Mouse (Mus musculus): Measurements from ENCODE around the gene E130308A19Rik.

E130308A19Rik gene

DNA sequence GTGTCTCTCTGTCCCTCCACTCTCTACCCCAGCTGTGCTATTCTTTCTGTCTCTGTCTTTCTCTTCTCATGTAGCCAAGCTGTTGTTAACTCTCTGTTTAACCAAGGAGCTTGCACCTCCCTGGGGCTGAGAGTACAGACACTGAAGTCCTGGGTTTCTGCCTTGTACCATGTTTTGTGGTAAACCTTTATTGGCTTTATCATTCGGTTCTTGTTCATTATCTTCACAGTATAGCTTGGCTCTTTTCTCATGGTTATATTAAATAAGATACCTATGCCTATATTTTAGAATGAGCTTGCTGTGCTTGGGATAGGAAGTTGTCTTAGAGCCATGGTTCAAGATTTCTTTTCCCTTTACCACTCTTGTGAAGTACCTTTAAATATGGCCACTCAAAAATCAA is 8.5 kb downstream of the E130308A19Rik start:
- in situ Hi-C loops (cut with MboI; ENCODE audit: unreplicated experiment in 2 of 2) = no loop called here

DNA sequence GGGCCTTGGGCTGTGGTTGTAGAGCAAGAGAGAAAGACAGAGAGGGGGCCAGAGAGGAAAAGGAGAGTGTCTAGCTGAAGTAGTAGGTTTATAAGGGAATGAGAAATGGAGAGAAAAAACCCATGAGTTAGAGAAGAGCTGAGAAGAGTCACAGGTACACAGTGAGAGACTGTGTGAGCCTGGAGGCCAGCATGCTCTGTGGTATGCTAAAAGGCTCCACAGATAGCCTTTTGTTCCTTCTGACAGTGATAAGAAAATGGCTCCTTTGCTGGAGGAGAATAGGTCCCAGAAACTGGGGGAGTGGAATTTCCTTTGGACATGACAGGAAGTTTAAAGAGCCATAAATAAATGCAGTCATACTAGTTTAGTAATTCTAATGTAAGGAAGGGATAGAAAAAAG is 13.2 kb downstream of the E130308A19Rik start:
- in situ Hi-C loops (cut with MboI; ENCODE audit: unreplicated experiment in 2 of 2) = loop anchor here in 1 of 2 experiments (5.0 kb wide), 1 partner anchor 38 kb away; no protein-coding TSS in a partner anchor

DNA sequence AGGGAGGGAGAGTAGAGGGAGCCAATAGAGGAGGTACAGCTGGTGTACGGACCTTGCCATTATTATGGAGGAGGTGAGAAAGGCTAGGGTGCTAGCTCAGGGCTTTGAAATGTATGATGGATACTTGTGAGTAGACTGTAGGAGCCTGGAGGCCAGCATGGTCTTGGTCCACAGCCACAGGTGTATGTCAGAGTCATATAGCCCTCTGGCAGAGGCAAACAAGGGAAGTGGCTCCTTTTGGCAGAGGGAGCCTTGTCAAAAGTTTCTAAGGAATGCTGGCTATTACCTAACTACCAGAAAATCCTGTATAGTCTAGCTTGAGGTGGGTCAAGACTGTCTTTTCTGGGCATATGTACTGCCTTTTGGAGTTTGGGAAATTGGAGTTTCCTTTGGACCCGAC is 14.7 kb downstream of the E130308A19Rik start:
- in situ Hi-C loops (cut with MboI; ENCODE audit: unreplicated experiment in 2 of 2) = no loop called here

DNA sequence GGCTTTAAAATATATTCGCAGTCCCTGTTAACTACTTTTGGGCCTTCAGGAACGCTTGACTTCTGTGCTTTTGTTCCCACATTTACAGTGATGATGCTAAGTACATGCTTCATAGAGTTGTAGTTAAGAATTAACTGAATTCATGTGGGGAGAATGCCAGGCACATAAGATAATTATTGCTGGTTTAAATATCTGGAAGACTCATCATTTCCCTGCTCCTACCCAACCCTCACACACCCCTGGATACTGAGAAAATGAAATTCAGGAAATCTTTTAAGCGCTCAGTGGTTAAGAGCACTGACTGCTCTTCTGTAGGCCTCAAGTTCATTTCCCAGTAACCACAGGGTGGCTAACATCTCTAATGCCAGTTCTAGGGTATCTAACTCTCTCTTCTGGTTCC is 16.0 kb downstream of the E130308A19Rik start:
- in situ Hi-C loops (cut with MboI; ENCODE audit: unreplicated experiment in 2 of 2) = no loop called here

DNA sequence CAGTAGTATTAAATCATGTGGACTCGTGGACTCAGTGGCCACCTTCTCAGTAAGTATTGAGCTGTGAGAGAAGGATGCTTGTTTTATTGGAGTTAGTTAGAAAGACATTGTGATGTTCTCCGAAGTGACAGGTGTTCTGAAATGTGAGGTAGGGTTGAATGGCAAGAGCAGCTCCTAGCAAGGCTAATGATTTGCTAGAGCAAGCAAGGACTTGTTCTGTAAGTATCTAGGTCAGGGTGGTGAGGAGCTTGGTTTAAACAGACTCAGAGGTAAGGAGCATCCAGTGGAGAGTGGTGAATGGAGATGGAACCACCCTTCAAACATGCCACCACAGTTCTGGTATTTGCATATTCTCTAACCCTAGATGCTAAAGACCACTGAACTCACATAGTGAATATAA is 16.6 kb downstream of the E130308A19Rik start:
- in situ Hi-C loops (cut with MboI; ENCODE audit: unreplicated experiment in 2 of 2) = no loop called here

DNA sequence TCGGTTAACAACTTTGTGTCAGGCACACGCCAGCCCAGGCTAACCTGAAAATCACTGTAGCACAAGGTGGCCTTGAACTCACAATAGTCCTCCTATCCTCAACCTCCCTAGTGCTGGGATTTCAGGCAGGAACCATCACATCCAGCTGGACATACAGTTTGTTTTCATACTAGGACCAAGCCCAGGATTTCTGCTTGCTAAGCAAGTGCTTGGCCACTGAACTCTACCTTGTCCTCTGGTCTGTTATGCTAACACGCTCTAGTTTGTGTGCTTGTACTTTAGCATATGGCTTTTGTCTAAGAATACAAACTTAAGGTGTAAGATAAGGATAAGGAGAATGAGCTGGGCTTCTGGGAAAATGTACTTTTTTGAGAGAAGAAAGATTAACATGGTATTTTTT is 18.4 kb downstream of the E130308A19Rik start:
- in situ Hi-C loops (cut with MboI; ENCODE audit: unreplicated experiment in 2 of 2) = no loop called here

DNA sequence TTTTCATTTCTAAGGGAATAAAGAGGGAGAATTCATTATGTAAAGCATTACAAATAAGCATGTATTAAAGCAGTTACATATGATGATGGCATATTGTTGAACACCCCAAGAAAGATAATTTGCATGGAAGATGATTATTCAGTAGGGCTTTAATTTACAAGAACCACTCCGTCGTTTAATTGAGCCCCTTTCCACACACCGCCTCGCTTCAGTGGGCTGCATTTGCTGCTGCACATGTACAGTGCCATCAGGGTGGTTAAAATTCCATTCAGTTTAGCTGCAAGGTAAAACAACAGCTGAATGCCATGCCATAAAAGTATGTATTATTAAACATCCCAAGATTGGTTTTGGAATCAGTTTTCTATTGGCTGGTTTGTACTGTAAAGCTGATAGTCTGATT is 19.0 kb downstream of the E130308A19Rik start:
- in situ Hi-C loops (cut with MboI; ENCODE audit: unreplicated experiment in 2 of 2) = no loop called here

DNA sequence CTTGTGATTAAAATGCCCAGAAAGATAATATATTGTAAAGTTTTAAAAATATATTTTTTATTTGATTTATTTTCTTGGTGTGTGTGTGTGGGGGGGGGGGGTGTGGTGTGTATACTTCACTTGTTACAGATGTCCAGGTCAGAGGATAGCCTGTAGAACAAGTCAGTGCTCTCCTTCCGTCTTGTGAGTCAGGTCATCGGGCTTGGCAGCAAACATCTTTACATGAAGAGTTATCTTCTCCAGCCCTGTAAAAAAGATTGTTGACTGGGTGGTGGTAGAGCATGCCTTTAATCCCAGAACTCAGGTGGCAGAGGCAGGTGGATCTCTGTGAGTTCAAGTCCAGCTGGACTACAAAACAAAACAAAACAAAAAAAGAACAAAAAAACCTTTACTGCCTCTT is 19.6 kb downstream of the E130308A19Rik start:
- in situ Hi-C loops (cut with MboI; ENCODE audit: unreplicated experiment in 2 of 2) = no loop called here

DNA sequence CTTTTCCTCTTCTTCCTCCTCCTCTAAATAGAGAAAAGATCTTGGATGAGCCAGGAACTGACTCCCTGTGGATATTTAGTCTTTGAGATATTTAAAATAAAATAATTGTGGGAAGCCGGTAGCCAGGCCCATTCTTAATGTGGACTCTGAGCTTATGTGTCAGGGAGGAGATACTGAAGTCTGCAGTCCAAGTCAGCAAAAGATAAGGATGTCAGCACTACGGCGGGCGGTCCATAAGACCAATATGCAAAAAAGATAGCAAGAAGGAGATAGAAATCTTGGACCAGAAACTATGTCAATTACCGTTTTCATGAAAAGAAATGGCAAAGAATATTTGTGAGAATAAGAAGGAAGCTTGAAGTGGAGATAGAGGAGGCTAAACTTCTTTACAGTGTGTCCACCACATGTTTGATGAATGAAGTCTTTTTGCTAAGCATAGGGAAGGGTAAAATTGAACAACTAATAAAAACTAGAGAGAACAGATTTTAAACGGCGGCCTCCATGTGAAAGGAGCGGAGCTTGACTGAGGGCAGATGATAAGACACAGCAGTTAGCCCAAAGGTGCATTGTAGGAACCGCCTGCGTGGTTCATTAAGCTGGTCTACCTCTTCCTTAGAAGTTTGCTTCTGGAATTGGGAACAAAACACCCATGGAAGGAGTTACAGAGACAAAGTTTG is 20.1 kb downstream of the E130308A19Rik start:
- in situ Hi-C loops (cut with MboI; ENCODE audit: unreplicated experiment in 2 of 2) = no loop called here

DNA sequence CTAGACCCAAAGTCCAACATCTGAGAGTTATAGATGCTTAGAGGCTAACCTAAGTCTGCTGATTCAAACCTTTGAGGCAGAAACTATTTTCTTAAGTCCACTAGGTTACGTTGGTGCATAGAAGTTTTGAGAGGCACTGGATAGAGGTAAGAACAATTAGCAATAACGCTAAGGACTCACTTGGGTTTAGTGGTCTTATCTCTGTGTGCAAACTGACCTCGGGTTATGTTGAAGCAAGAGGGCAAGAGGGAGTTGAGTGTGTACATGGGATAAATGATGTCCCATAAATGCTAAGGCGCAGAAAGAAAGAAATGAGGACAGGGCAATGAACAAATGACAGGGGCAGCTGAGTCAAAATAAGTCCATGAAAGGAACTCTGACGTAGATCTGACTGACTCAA is 23.1 kb downstream of the E130308A19Rik start:
- in situ Hi-C loops (cut with MboI; ENCODE audit: unreplicated experiment in 2 of 2) = no loop called here

DNA sequence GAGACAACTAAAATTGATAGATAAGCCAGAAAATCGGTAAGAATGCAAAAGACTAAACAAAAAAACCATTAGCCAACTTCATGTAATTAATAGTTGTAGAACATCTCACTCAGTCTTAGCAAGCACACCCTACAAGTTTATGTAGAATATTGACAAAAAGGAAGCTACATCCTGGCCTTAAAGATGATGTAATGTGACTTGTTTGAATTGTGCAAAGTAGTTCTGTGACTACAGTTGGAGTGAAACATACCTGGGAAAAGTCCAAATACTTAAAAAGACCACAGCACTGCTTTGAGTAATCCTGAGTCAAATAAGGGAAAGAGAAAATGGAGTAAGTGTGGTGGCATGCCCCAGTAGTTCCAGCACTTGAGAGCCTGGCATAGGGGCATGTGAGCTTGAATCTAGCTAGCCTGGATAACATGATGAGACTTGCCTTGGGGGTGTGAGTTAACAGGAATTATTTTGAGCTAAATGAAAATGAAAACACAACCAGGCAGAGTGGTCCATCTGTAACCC is 26.2 kb downstream of the E130308A19Rik start:
- in situ Hi-C loops (cut with MboI; ENCODE audit: unreplicated experiment in 2 of 2) = no loop called here

DNA sequence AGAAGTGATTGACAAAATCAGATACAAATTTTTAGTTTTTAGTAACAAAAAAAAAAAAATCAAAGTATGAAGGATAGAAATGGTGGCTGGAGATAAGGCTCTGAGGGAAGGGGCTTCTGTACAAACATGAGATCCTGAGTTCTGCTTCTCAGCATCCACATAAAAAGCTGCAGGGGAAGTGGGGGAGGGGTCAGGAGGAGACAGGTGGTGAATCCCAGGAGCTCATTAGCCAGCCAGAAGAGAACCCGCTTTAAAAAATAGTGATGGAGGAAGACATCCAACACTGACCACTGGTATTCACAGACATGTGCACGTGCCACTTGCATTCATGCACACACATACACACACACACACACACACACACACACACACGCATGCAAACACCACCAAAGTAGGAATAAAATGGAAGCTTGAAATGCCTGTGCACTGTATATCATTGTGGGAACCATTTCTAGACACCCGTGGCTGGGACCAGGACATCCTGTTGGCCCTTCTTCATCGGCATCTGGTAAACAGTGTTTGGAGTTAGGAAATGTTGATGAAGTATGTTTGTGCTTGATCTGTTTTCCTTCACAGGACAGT is 30.1 kb downstream of the E130308A19Rik start:
- in situ Hi-C loops (cut with MboI; ENCODE audit: unreplicated experiment in 2 of 2) = no loop called here

DNA sequence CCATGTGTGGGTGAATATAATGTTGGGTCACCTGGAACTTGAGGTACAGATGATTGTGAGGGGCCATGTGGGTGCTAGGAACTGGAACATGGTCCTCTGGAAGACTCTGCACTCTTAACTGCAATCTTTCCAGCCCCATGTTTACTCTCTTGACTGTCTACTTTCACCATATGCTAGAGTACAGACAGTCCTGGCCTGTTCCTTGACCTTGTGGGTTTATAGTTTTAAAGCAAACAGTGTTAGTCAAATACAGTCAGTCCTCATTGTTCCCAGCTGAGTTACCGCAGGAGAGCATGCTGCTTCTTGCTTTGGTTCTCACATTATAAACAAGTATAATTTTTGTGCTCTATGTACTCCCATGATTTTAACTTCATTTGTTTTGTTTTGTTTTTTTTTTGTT is 36.2 kb downstream of the E130308A19Rik start:
- in situ Hi-C loops (cut with MboI; ENCODE audit: unreplicated experiment in 2 of 2) = no loop called here

DNA sequence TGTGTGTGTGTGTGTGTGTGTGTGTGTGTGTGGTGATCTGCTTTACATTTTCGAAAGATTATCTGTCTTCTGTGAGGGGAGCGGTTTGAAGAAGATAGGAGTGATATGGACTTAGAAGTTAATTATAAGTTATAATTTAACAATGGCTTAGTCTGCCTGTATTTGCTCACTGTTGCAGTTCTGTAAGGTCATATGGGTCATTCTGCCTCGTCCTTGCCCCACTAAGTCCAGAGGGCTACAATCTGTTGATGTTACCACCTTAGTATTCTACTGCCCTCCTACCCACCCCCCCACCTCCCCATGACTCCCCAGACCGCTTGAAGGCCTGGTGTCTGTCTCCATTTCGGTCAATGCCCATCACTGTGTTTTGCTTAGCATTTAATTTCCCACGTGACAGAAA is 37.4 kb downstream of the E130308A19Rik start:
- in situ Hi-C loops (cut with MboI; ENCODE audit: unreplicated experiment in 2 of 2) = no loop called here

DNA sequence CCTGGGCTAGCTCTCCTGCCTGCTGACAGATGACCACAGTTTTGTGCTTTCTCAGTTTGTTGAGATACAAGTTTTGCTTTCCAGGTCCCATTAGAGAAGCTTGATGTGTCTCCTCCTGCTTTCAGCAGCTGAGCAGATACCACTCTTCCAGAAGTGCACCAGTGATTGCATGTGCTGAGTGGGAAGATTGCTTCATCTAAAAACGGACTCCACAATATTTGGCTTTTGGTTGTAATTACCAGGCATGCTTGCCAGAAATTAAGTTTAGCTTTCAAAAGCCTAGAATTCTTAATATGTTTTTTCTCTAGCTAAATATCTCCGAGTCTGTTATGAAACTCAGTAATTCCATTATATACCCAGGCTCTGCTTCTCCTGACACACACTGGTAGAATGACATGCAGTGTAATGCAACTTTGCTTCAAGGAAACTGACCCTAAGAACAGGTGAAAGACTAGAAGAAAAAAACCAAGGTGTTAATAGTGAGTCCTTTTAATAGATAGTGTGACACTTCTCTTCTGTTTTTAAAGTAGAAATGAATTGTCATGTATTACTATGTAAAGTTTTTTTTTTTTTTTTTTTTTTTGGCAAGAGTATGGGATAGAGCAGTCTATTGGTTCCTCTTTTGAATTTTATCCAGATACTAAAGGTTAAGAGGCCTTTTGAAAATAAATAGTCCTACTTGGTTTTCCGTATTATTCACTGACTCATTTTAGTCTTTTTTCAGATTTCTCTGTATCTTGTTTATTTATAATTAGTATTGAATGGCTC is 40.7 kb downstream of the E130308A19Rik start:
- in situ Hi-C loops (cut with MboI; ENCODE audit: unreplicated experiment in 2 of 2) = no loop called here

DNA sequence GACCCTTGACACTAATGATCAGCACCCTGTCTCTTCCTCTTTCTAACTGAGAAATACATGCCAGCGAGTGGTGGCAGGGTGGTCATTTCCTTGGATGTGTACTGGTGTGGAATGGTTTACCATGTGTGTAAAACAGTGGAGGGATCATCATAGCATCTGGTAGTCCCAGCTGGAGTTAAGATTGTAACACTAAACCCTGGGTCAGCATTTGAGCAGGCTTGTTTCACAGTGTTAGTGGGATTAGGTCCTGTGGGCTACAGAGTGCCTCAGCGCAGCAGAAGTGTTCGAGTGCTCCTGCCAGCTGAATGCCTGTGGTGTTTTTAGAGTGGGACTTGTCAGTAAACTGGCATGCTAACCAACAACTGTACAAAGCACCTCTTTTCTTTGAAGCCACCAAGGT is 42.0 kb downstream of the E130308A19Rik start:
- in situ Hi-C loops (cut with MboI; ENCODE audit: unreplicated experiment in 2 of 2) = no loop called here

DNA sequence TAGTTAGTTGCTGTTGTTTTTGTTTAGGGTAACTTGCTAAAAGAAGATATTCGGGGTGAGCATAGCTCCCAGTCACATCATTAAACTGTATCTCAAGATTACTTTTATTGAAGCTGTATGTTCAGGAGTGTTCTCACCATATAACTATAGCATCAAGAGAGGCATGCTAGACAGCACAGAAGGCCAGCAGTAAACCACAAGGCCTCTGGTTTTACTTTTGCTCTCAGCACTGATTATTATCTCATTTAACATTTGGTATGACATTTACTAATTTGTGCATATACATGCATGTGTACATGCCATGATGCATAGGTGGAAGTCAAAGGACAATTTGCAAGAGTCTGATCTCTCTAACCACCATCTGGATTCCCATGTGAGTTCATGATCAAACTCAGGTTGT is 43.1 kb downstream of the E130308A19Rik start:
- in situ Hi-C loops (cut with MboI; ENCODE audit: unreplicated experiment in 2 of 2) = no loop called here

DNA sequence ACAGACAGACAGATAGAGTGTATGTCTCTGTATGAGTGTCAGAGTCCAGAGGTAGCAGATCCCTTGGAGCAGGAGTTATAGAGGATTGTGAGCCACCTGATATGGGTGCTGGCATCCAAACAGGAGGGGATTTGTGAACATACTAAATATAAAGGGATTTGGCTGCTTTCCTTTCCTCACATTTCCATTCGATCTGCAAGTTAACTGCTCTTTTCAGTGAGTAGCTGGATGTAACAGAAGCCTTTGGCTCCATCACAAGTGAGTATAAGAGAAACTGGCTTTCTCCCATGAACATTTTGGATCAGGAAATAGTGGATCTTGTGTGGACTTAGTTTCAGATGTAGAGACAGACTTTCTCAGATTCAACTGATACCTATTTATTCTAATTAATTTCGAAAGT is 44.0 kb downstream of the E130308A19Rik start:
- in situ Hi-C loops (cut with MboI; ENCODE audit: unreplicated experiment in 2 of 2) = no loop called here

DNA sequence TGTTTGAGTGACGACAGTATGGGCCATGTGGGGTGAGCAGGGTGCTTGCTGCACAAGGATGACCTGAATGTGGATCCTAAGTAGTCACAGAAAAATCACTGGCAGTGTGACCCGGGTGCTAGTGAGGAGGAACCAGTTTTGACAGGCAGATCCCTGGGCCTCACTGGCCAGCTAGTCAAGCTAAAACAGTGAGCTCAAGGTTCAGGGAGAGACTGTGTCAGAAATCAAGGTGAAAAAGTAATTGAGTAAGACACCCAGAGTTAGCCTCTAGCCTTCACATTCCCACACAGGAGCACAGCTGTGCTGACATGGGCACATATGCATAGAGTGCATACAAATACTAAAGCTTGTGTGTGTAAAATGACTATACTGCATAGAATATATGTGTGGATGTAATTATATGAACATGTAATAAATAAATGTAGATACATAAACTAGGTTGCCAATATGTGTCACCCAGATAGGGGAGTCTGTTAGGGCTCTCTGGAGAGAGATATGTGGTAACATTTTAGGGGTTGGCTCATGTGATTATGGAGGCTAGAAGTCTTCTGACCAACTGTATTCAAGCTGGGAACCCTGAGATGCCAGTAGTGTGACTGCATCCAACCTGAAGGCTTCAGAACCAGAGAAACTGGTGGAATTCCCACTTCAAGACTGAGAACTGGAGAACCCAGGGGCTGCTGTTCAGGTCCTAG is 47.6 kb downstream of the E130308A19Rik start:
- in situ Hi-C loops (cut with MboI; ENCODE audit: unreplicated experiment in 2 of 2) = no loop called here

DNA sequence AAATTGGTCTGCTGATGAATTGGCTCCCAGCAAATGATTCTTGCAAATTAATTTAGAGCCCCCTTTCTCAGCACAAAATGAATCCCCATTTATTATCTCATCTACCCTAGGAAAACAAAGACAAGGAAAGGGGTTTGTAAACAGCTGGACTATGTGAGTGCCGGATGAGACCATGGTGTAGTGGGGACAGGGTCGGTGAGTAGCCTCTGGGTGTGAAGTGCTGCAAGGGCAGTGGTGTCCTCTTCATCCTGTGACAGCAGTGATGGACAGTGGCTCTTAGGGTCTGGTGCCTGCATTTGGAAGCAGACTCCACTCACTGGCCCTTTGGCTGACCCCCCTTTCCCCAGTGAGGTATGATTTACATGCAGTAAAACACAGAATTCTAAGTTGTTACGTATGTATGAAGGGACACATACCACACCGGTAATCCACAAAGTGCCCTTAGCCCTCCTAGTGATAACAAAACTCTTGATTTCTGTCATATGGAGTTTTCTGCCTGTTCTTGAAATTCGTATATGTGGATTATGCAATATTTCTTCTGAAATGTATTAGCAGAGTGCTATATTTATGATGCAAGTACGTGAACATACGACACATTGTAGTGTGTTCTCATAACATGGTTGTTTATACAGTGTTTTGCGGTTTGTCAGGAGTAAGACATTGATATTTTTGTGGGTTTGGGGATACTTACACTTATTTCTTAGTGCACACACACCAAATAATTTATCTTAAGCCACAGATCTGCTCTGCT is 49.1 kb downstream of the E130308A19Rik start:
- in situ Hi-C loops (cut with MboI; ENCODE audit: unreplicated experiment in 2 of 2) = loop anchor here in 1 of 2 experiments (5.0 kb wide), 1 partner anchor 38 kb away; no protein-coding TSS in a partner anchor

All from v-Abl transformed pro-B cells (cell line).